Mouse (Mus musculus) cerebellum, adult 2 months (tissue): ENCODE data around the gene Faap20.

Experiments
- CTCF ChIP-seq: fragments of 200-500 bp; IDR thresholded peaks from 2 replicates; pipeline ENCODE4 v1.5.1; 2011; ENCODE audit warnings: low read depth, mild to moderate bottlenecking, control low read depth, low read length, moderate library complexity, borderline replicate concordance; ENCODE audit not compliant: insufficient read depth
- POLR2A ChIP-seq: fragments of 200-500 bp; IDR thresholded peaks from 2 replicates; pipeline ENCODE4 v1.6.1; 2011; ENCODE audit warnings: low read length, control low read depth, borderline replicate concordance; ENCODE audit not compliant: insufficient read depth

- TF ChIP-seq CTCF (no peak), POLR2A (no peak)
Measured at GRCm38 (mm10) chr4:155294381-155294780, 44.8 kb downstream of the Faap20 start.
